Mouse (Mus musculus) T-cell, adult 2 months (primary cell): ENCODE data around the gene Tmem230.
"Not testable (repeated sequence)": the region's sequence is repeated elsewhere in the genome, so short reads cannot be mapped to it uniquely, and the experiment has no call there.

ENCODE experiments used
- DNase-seq: peaks from one replicate; pipeline ENCODE4 v3.0.0; 2022; ENCODE audit warnings: low spot score

The Tmem230 gene

GRCm38 (mm10) chr2:132272694-132273389 lies 25.2 kb upstream of the Tmem230 start:
- no peak for DNase-seq

GRCm38 (mm10) chr2:132270331-132270951 lies 22.8 kb upstream of the Tmem230 start:
- no peak for DNase-seq

- peak; percentile 18 for DNase-seq
These were observed 21.6 kb upstream of the Tmem230 start for GRCm38 (mm10) chr2:132269217-132269616.

GRCm38 (mm10) chr2:132266086-132266485 lies 18.5 kb upstream of the Tmem230 start:
- DNase-seq = no peak

GRCm38 (mm10) chr2:132265196-132265595 lies 17.6 kb upstream of the Tmem230 start:
- DNase-seq = no peak

- DNase-seq = no peak
These were observed 16.7 kb upstream of the Tmem230 start for GRCm38 (mm10) chr2:132264266-132264710.

GRCm38 (mm10) chr2:132263421-132264265 lies 16.0 kb upstream of the Tmem230 start:
- peak; percentile 77 for DNase-seq

GRCm38 (mm10) chr2:132262879-132263398 lies 15.3 kb upstream of the Tmem230 start, which contains the start of gene Cds2:
Cds2 (plus strand) TSS chr2:132263148.
- DNase-seq = peak; percentile 99

- peak; percentile 20 for DNase-seq
These were observed 14.6 kb upstream of the Tmem230 start for GRCm38 (mm10) chr2:132262175-132262574.

GRCm38 (mm10) chr2:132260601-132261000 lies 13.0 kb upstream of the Tmem230 start:
- DNase-seq = no peak

GRCm38 (mm10) chr2:132257350-132258068 lies 9.9 kb upstream of the Tmem230 start:
- DNase-seq = no peak

GRCm38 (mm10) chr2:132253603-132254002 lies 6.0 kb upstream of the Tmem230 start:
- no peak for DNase-seq

GRCm38 (mm10) chr2:132252542-132253528 lies 5.2 kb upstream of the Tmem230 start, which contains the start of gene Pcna:
Pcna (minus strand) TSS chr2:132253314.
- peak; percentile 98 for DNase-seq

GRCm38 (mm10) chr2:132251911-132252310 lies 4.3 kb upstream of the Tmem230 start:
- DNase-seq = no peak

GRCm38 (mm10) chr2:132243370-132243769 lies 4.2 kb downstream of the Tmem230 start:
- no peak for DNase-seq

GRCm38 (mm10) chr2:132240457-132240856 lies 7.2 kb downstream of the Tmem230 start:
- DNase-seq = not testable (repeated sequence)

- not testable (repeated sequence) for DNase-seq
These were observed 8.2 kb downstream of the Tmem230 start for GRCm38 (mm10) chr2:132239434-132239833.

- DNase-seq = no peak
These were observed 11.6 kb downstream of the Tmem230 start for GRCm38 (mm10) chr2:132235975-132236374.

GRCm38 (mm10) chr2:132235291-132235690 lies 12.3 kb downstream of the Tmem230 start:
- DNase-seq = no peak
